Mouse (Mus musculus): ENCODE data around the gene Lix1. TPM values are rescaled to one million over a fixed set of nuclear protein-coding genes. Genes with fewer than 3 reads are reported as not detected.

Gene Lix1
- polyA plus RNA-seq, 1 experiment from 2014 or later, result 18.7 TPM

DNA sequence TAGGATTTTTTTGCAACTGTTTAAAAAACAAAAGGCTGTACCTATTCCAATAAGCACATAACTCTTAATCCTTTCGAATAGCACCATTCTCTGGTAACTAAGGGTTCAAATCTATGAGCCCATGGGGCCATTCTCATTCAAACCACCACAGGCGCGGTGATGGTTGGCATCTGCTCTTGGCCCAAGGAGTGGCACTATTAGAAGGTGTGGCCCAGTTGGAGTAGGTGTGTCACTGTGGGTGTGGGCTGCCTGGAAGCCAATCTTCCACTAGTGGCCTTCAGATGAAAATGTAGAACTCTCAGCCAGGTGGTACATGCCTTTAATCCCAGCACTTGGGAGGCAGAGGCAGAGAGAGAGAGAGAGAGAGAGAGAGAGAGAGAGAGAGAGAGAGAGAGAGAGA lies 11.7 kb downstream of the Lix1 start:
- peaks cover 3% of the 10 kb centered on the region; the same call in 1 of the 2 replicates for H3K4me1 ChIP-seq
- no peak overlapping the region for H3K27ac ChIP-seq (replicated peaks)
- H3K4me3 ChIP-seq (replicated peaks), result no peak overlapping the region
- H3K36me3 ChIP-seq, result no peaks in the 10 kb centered on the region
- H3K9ac ChIP-seq (replicated peaks), result no peak overlapping the region
- no peaks in the 10 kb centered on the region for H3K27me3 ChIP-seq (replicated peaks)
- WGBS, result 89% methylated on average over 3 of the region's 3 CpGs
- H3K9me3 ChIP-seq (replicated peaks), result no peaks in the 10 kb centered on the region
- ATAC-seq (ENCODE audit: low FRiP score), result no peak
- no peak overlapping the region for H3K4me2 ChIP-seq

DNA sequence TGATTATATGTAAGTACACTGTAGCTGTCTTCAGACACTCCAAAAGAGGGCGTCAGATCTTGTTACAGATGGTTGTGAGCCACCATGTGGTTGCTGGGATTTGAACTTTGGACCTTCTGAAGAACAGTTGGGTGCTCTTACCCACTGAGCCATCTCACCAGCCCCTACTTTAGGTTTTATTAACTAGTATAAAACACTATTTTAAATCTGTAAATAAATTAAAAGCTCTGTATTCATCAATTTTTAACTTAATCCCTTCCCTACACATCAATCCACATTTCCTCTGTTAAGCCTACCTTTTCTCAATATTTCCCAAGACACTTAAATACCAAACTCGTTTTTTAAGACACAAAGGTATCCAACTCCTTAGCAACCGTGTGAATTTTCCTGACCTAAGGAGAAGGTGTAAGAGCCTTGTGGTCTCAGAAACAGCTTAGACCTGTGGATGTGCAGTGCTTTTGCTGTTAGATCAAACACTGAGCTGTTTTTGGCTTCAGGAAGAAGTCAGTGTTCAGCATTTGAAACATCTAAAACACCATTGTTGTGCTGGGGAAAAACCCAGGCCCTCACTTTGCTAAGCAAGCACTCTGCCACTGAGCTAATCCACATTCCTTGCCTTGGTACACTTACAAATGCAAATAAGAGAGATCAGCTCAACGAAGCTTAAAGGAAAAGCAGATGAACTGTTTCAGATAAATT lies 22.3 kb downstream of the Lix1 start:
- ATAC-seq (ENCODE audit: low FRiP score), result no peak
- H3K4me1 ChIP-seq, result no peaks in the 10 kb centered on the region
- 37% methylated on average over 4 of the region's 4 CpGs for WGBS

DNA sequence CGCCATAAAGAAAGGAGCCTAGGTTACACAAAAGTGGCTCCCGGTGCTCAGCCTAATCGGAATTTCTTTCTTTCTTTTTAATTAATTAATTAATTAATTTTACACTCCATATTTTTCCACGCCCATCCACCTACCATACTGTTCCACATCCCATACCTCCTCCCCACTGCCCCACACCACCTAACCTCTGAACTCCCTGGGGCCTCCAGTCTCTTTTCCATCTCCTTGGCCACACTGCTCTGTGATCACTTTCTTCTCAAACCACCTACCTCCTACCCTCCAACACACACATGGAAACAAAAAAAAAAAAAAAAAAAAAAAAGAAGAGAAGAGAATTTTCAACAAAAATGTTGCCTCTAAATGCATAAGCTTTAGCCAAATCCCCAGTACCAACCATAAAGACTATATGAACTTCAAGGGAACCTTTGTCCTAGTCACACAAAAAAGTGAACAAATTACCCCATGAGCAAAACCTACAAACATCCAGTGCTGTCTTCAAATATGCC lies 22.9 kb downstream of the Lix1 start:
- no peak overlapping the region for H3K27ac ChIP-seq (replicated peaks)
- 56% methylated on average over 4 of the region's 4 CpGs for WGBS
- ATAC-seq (ENCODE audit: low FRiP score), result no peak
- H3K4me1 ChIP-seq, result no peaks in the 10 kb centered on the region
- H3K4me2 ChIP-seq, result no peak overlapping the region
- no peak overlapping the region for H3K9ac ChIP-seq (replicated peaks)
- no peaks in the 10 kb centered on the region for H3K36me3 ChIP-seq
- H3K4me3 ChIP-seq (replicated peaks), result no peak overlapping the region
- H3K9me3 ChIP-seq (replicated peaks), result no peaks in the 10 kb centered on the region
- H3K27me3 ChIP-seq (replicated peaks), result no peaks in the 10 kb centered on the region

More for the DNA sequence above, 22.3 kb downstream of the Lix1 start:
- Histone ChIP-seq H3K4me3 (replicated peaks) (no peak overlapping the region), H3K9me3 (replicated peaks) (no peaks in the 10 kb centered on the region), H3K36me3 (no peaks in the 10 kb centered on the region), H3K9ac (replicated peaks) (no peak overlapping the region), H3K27ac (replicated peaks) (no peak overlapping the region), H3K4me2 (no peak overlapping the region), H3K27me3 (replicated peaks) (no peaks in the 10 kb centered on the region)

DNA sequence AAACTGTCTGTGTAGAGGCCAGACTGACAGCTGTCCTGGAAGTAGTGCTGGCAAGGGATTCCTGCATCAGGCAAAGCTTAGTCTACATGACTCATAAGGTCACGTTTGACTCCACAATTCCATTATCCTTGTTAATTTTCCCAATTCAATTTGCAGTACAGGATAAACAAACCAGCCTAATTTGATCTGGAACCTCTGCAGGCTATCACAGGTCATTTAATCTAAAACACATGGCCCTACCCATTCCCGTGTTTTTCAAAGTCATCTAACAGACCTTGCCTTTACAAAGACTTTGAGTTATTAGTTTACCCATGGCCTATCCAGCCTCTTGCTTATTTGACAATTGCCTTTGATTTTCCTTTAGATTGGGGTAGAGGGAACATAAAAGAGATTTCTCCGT lies 23.4 kb downstream of the Lix1 start:
- Histone ChIP-seq H3K9me3 (replicated peaks) (no peaks in the 10 kb centered on the region), H3K36me3 (no peaks in the 10 kb centered on the region), H3K9ac (replicated peaks) (no peak overlapping the region), H3K4me2 (no peak overlapping the region), H3K27me3 (replicated peaks) (no peaks in the 10 kb centered on the region), H3K4me1 (no peaks in the 10 kb centered on the region), H3K27ac (replicated peaks) (no peak overlapping the region), H3K4me3 (replicated peaks) (no peak overlapping the region)
- no peak for ATAC-seq (ENCODE audit: low FRiP score)
- 74% methylated on average over 3 of the region's 3 CpGs for WGBS

DNA sequence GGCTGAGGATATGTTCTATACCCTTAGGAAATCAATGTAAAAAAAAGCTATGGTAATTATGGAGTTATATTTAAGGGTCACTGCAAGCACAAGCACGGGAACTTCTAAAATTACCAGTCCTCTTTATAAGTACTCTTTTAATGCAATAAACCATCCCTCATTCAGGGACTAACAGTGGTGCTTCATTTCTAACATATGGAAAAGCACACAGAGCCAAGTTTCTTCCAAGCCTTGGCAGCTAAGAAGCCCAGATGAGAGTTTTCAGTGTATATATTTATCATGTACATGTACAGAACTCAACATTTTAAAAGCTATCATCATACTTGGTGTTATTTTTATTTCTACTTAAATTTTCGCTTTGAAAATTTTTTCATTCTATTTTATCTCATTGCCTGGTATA lies 26.4 kb downstream of the Lix1 start:
- Histone ChIP-seq H3K27ac (replicated peaks) (no peak overlapping the region), H3K9me3 (replicated peaks) (no peaks in the 10 kb centered on the region), H3K4me3 (replicated peaks) (no peak overlapping the region), H3K4me2 (no peak overlapping the region), H3K27me3 (replicated peaks) (no peaks in the 10 kb centered on the region), H3K36me3 (no peaks in the 10 kb centered on the region), H3K9ac (replicated peaks) (no peak overlapping the region), H3K4me1 (no peaks in the 10 kb centered on the region)
- 90% methylated on average over 2 of the region's 2 CpGs for WGBS
- no peak for ATAC-seq (ENCODE audit: low FRiP score)

DNA sequence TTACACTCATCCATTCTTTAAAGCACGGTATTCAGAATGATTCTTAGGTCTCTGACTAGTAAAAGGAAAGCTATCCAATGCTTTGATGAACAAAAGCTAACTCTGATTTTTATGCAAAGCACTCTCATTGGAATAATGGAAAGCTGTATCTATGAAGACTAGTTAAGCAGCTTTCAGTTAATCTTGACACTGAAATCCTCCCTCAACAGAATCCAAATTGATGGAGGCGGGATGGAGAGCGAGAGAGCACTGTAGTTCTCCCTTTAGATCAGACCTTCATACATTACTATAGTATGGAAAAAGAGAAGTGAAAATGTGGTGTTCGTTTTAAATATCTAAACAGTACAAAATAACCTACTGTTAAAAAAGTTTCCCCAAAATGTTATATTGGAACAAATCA lies 31.2 kb downstream of the Lix1 start:
- WGBS, result 77% methylated on average over 4 of the region's 4 CpGs
- Histone ChIP-seq H3K4me1 (no peaks in the 10 kb centered on the region), H3K4me2 (no peak overlapping the region), H3K9ac (replicated peaks) (no peak overlapping the region), H3K36me3 (no peaks in the 10 kb centered on the region), H3K4me3 (replicated peaks) (no peak overlapping the region), H3K27me3 (replicated peaks) (no peaks in the 10 kb centered on the region), H3K9me3 (replicated peaks) (no peaks in the 10 kb centered on the region), H3K27ac (replicated peaks) (no peak overlapping the region)
- ATAC-seq (ENCODE audit: low FRiP score), result no peak

DNA sequence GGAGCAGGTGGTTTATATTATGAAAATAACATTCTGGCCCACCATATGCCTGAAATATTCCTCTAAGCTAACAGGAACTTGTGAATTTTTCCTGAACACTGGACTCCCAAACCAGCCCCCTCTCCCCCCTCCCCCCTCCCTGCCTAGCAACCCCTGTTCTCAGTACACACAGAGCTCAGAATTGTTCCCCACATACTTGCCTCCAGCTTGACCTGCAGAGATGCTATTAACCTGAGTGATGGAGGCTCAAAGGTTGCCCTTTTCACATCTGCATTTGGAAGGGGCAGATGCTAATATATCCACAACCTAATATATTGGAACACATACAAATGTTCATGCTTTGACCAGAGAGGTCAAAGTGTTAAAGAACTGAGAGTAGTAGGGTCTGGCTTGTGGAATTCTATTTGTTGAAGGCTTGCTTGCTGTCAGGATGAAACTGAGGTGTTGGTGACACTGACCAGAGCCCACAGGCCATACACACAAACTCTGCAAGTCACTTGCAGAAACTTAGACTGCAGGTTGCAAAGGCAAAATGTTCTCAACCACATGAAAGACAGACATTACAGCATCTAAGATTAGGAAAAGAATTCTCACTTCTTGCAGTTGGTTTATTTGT lies 36.2 kb downstream of the Lix1 start:
- Histone ChIP-seq H3K36me3 (no peaks in the 10 kb centered on the region), H3K4me1 (no peaks in the 10 kb centered on the region), H3K27ac (replicated peaks) (no peak overlapping the region), H3K4me3 (replicated peaks) (no peak overlapping the region), H3K9me3 (replicated peaks) (no peaks in the 10 kb centered on the region), H3K4me2 (no peak overlapping the region), H3K9ac (replicated peaks) (no peak overlapping the region), H3K27me3 (replicated peaks) (no peaks in the 10 kb centered on the region)
- ATAC-seq (ENCODE audit: low FRiP score), result no peak

DNA sequence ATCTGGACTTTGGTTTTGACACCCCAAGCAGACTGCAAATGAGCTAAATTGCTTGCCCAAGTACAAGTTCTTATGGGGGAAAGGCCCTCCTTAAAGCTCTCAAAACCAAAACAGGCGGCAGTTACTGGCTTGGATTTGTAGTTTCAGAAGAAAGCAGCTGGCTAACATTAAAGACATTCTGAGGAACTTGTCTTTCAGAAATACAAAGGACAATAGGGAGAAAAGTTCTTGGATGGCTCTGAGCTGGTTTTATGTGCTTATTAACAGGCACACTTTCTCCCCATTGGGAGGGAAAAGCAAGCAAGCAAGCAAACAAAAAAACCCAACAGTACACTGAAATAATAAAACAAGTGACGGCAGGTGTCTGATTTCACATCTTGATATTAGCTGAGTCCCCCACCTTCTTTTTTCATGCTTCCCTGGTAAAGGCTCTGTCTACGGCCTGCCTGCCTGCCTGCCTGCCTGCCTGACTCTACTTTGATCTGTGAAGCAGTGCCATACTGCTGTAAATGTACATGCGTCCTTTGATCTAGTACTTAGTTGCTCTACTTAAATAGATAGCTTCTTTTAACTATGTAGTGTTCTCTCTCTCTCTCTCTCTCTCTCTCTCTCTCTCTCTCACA lies 39.5 kb downstream of the Lix1 start:
- H3K4me2 ChIP-seq, result no peak overlapping the region
- ATAC-seq (ENCODE audit: low FRiP score), result no peak
- no peak overlapping the region for H3K4me3 ChIP-seq (replicated peaks)
- 30% methylated on average over 4 of the region's 4 CpGs for WGBS
- no peaks in the 10 kb centered on the region for H3K27me3 ChIP-seq (replicated peaks)
- no peak overlapping the region for H3K9ac ChIP-seq (replicated peaks)
- no peaks in the 10 kb centered on the region for H3K36me3 ChIP-seq
- no peaks in the 10 kb centered on the region for H3K4me1 ChIP-seq
- 0 out of 2 replicates have a peak overlapping the region, but pooled peaks have one; percentile 2 for H3K27ac ChIP-seq (replicated peaks)
- no peaks in the 10 kb centered on the region for H3K9me3 ChIP-seq (replicated peaks)

DNA sequence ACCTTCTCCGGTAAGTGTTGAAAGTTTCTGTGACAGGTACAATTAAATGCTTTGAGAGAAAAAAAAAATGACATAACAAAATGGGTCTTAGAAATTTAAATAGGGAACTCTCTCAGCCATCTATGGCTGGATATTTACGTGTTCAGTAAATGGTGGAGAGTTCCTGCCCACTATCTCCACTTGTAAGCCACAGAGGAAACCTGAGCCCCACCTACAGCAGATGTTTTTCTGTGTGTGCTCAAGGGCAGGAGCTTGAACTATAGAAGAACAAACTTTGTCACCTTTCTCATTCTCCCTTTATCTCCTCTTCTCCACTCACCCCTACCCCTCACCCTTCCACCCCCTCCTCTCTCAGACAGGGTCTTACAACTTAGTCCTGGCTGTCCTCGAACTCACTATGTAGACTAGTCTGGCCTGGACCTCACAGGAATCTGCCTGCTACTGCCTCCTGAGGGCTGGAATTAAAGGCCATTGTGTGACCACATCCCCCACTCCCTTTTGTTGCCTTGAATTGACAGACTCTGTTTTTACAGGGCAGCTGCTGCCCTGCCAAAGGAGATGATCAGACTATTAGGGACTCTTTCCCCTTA lies 41.9 kb downstream of the Lix1 start:
- Histone ChIP-seq H3K4me1 (peaks cover 6% of the 10 kb centered on the region), H3K9ac (replicated peaks) (no peak overlapping the region), H3K9me3 (replicated peaks) (no peaks in the 10 kb centered on the region), H3K27me3 (replicated peaks) (no peaks in the 10 kb centered on the region), H3K27ac (replicated peaks) (no peak overlapping the region), H3K4me2 (no peak overlapping the region), H3K36me3 (no peaks in the 10 kb centered on the region), H3K4me3 (replicated peaks) (no peak overlapping the region)
- 92% methylated on average over 3 of the region's 3 CpGs for WGBS
- no peak for ATAC-seq (ENCODE audit: low FRiP score)

DNA sequence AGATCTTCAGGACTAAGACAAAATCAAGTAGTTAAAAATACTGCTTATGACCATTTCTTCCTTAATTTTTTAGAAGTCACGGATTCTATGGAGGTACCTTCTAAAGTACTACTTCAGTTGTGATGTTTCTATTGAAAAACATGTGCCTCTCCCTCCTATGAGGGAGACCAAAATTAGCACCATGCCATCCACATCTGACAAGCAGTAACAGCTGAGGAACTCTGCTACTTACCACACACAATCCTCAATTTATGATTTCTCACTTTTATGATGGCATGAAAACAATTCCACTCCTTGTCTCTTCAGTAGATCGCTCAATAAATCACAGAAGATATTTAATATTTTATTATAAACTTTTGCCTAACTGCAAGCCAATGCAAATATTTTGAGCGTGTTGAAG lies 44.2 kb downstream of the Lix1 start:
- H3K27ac ChIP-seq (replicated peaks), result no peak overlapping the region
- ATAC-seq (ENCODE audit: low FRiP score), result no peak
- peaks cover 10% of the 10 kb centered on the region for H3K4me1 ChIP-seq
- WGBS, result 91% methylated on average over 3 of the region's 3 CpGs
- H3K36me3 ChIP-seq, result no peaks in the 10 kb centered on the region
- H3K9me3 ChIP-seq (replicated peaks), result no peaks in the 10 kb centered on the region
- no peak overlapping the region for H3K9ac ChIP-seq (replicated peaks)
- H3K4me2 ChIP-seq, result no peak overlapping the region
- no peaks in the 10 kb centered on the region for H3K27me3 ChIP-seq (replicated peaks)
- H3K4me3 ChIP-seq (replicated peaks), result no peak overlapping the region

DNA sequence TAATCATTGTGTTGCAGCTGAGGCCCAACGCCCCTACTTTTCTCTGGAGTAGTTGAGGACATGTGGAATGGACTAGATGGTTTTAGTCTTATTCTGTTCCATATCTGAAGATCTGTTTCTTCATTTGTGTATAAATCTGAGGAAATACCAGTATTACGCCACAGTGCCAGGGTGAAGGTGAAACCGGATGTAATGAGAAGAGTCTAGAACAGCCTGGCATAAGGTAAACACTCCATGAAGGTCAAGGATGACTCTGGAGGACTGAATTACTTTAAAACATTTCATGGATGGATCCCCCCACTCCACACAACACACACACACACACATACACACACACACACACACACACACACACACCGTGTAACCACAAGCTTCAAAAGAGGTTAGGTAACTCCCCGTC lies 45.3 kb downstream of the Lix1 start:
- ATAC-seq (ENCODE audit: low FRiP score), result no peak
- Histone ChIP-seq H3K9me3 (replicated peaks) (no peaks in the 10 kb centered on the region), H3K9ac (replicated peaks) (no peak overlapping the region), H3K4me3 (replicated peaks) (no peak overlapping the region), H3K4me2 (0 out of 2 replicates have a peak overlapping the region, but pooled peaks have one; percentile 67), H3K36me3 (no peaks in the 10 kb centered on the region), H3K4me1 (peaks cover 10% of the 10 kb centered on the region), H3K27me3 (replicated peaks) (no peaks in the 10 kb centered on the region), H3K27ac (replicated peaks) (no peak overlapping the region)
- 57% methylated on average over 5 of the region's 5 CpGs for WGBS

Data from neural tube, embryonic 15.5 days (tissue).